Mouse (Mus musculus) gastrocnemius, postnatal 36 days (tissue): ENCODE measurements around the gene Atad3a. TPM values are rescaled to one million over a fixed set of nuclear protein-coding genes. Genes with fewer than 3 reads are reported as not detected.
"Not testable (repeated sequence)": the region's sequence is repeated elsewhere in the genome, so short reads cannot be mapped to it uniquely, and the experiment has no call there.

ENCODE experiments used
- DNase-seq, 2 experiments: peaks; one replicate each; pipeline ENCODE4 v3.0.0; 2022
- intact Hi-C: fragments of 180-260 bp; cut with DNase I; formaldehyde crosslinking; loops from one replicate; pipeline ENCODE4 v1.15.1; 2025
- long read RNA-seq, 2 experiments: library from polyadenylated mRNA; stranded (forward); transcript quantifications; one replicate each; pipeline ENCODE4 v2.0.0; 2021
- total RNA-seq, 2 experiments: library from RNA; stranded (reverse); gene quantifications; 2 replicates each; pipeline ENCODE4 v1.2.3; 2021

Gene Atad3a
- total RNA-seq, result 10 to 100 TPM; 23.7 to 26.6 TPM
- long read RNA-seq, experiment 1, transcript Atad3a-201 (16 exons, 2,413 nt), result major isoform, 10 of 16 reads
- long read RNA-seq, experiment 1, partial matches to known transcripts, result 0 of 16 reads
- long read RNA-seq, experiment 1, other reads (novel, unspliced or antisense), result 6 of 16 reads
- long read RNA-seq, experiment 2, transcript Atad3a-201 (16 exons, 2,413 nt), result major isoform, 25 of 31 reads
- long read RNA-seq, experiment 2, partial matches to known transcripts, result 1 of 31 reads
- long read RNA-seq, experiment 2, other reads (novel, unspliced or antisense), result 5 of 31 reads

DNA sequence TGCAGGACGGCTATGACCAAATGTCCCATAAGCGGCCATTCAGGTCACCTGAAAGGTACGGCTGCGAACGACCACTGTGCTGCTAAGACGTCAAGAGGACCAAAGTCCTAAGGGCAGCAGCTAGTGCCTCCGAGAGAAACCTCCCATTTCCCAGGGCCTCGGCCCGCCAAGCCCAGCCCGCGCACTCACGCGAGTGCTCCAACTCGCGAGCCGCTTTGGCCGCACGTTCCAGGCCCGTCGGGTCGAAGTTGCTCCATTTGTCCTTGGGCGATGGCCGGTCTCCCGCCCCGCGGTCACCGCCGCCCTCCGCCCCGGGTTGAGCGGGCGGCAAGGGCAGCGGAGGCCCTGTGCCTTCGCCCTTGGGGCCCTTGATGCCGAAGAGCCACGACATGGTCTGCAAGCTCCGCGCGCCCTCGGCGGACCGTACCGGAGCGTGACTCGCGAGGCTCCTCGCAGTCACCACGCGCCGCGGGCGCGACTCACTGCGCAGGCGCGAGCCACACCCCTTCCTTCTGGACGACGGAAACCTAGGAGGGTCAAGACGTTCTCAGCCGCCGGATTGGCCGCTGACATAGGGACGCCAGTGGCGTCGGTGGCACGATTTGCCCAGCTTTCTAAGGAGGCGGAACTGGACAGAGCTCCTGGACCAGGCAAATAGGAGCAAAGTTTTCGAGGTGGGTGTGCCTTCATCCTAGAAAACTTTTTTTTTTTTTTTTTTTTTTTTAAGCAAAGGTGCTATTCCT, at the start of gene Atad3a:
Gene Atad3a (minus strand): TSS at position 481 of the 743 bp plus-strand sequence.
- intact Hi-C loops, result no loop called here
- peak; percentile 95 for DNase-seq

DNA sequence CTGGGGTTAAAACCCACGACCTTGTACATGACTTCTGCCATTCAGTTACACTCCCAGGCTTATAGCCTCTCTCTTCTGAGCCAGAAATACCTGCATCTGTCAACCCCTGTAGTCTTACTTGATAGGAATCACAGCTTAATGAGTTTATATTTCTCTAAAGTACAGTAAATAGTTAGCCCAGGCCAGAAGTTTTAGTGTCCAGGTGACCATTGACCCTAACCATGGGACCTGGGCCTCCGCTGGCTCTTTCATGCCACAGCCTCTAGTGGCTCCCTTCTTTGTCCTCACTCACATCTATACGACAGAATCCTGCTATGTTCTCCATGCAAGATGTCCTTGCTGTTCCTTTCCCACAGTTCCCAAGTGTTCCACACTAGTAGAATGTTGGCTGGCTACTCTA, 46.9 kb upstream of the Atad3a start:
- DNase-seq, result no peak
- intact Hi-C loops, result no loop called here

DNA sequence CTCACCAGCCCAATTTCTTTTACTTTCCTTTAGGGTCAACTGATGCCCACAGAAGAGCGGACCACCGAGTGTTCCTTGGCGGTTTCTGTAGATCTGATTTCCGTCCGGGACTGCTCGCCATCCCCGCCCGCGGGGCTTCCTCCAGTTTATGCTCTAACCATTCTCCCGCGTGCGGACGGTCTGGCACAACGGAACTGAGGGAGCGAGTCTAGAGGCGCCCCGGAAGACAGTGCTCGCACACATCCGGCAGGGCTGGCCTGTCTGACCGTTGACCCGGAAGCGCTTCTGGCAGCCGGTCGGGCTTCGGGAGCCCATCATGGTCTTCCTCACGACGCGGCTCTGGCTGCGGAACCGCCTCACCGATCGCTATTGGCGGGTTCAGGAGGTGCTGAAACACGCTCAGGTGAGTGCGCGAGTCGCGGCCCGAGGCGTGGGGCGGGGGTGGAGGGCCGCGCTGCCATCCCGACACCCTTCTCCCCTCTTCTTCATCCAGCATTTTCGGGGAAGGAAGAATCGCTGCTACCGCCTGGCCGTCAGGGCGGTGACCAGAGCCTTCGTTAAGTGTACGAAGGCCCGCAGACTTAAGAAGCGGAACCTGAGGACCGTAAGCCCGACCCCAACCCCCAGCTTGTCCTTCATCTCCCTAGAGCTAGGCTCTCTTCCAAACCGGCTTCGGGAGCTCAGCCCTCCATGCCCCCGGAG, 42.6 kb upstream of the Atad3a start:
- intact Hi-C loops, result no loop called here
- DNase-seq, result peak; percentile 95 to 96

DNA sequence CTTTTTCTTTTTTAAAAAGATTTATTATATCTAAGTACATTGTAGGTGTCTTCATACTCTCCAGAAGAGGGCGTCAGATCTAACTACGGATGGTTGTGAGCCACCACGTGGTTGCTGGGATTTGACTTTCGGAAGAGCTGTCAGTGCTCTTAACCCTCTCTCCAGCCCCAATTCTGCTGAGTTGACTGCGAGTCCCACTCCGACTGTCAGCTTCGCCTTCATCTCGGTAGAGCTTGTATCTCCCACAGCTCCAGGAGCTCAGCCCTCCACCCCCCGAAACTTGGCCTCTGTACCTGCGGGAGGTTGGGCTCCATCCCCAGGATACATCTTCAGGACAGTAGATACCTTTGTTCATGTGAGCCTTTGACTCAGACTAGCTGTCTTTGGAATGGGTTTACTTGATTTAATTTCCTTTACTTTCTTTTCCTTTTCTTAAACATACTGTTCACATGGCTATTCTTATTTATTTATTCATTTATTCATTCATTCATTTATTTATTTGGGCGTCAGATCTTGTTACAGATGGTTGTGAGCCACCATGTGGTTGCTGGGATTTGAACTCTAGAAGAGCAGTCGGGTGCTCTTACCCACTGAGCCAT, 41.9 kb upstream of the Atad3a start, which contains the start of gene Mrpl20:
Gene Mrpl20 (plus strand): TSS at position 138 of the 599 bp plus-strand sequence.
- intact Hi-C loops, result no loop called here
- no peak for DNase-seq

DNA sequence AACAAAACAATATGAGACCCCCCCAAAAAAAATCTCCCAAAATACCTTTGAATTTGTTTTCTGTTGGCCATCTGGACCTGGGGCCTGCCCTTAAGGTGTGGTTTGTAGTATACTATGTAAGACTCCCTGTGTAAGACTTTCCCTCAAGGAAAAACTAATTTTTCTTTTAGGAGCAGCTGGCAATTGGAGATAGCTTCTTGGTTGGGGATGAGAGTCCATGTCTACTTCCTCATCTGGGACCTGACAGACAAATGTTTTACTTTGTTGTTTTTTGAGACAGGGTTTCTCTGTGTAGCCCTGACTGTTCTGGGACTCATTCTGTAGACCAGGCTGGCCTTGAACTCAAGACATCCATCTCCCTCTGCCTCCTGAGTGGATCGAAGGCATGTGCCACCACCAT, 41.2 kb upstream of the Atad3a start:
- intact Hi-C loops, result no loop called here

DNA sequence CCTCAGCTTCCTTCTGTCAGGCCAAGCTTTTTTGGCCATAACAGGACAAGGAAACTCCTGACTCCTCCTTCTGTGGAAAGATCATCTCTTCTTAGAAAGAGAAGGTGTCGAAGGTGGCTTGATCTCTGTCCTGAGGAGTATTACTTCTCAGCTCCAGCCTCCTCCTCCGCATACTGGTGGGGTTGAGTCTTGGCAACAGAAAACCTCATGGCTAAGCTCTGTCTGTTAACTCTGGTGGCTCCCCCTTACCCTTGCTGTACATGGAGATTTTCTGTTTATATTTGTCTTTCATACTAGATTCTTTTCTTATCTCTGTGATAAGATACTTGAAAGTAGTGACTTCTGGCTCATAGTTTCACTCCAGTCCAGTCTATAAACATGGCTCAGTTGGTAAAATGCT, 32.8 kb upstream of the Atad3a start:
- DNase-seq, result no peak
- intact Hi-C loops, result no loop called here

More for the DNA sequence above, 41.2 kb upstream of the Atad3a start:
- DNase-seq, result no peak

DNA sequence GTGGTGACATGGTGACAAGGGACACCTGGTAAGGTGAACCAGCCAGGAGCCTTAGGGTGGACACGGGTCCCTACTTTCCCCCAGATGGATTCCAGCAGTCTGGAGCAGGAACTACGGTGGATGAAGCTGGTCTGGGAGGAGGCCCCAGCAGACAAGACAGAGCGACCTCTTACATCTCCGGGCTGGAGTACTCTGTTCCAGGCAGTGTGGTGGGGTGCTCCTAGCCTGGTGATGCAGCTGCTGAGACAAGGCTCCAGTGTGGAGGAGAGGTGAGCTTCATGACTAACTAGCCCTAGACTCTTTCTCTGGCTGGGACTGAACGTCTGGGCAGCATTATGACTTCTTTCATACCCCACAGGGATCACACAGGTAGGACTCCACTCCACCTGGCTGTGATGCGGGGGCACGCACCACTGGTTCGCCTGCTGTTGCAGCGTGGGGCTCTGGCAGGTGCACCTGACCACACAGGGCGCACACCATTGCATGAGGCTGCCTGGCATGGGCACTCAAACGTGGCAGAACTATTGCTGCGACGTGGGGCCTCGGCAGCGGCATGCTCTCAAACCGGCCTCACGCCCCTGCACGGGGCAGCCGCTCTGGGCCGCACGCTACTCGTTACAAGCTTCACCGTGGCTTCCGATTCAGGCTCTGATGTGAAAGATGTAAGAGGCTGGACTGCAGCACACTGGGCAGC, 30.5 kb upstream of the Atad3a start:
- DNase-seq, result no peak
- intact Hi-C loops, result no loop called here

DNA sequence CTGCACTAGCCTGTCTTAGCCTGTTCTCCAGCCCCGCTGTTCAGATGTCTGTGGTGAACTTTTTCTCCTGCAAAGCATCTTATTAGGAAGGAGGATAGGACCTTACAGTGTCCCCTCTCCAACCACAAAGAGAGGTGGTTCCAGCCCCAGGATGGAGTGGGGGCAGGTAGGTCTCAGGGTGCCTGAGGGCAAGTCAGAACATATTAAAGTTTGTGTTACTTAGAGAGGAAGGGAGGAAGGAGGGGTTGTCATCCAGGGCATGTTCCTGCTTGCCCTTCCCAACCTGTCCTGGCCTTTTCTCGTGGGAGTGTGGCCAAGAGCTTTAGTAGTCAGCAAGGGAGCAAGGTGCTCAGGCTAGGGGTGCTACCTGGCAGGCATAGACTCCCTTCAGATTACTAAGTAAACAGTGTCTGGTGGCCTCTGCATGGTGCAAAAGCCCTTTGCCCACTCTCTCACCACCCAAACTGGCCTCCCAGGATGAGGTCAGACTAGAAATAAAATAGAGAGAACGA, 29.8 kb upstream of the Atad3a start:
- DNase-seq, result no peak
- intact Hi-C loops, result no loop called here

DNA sequence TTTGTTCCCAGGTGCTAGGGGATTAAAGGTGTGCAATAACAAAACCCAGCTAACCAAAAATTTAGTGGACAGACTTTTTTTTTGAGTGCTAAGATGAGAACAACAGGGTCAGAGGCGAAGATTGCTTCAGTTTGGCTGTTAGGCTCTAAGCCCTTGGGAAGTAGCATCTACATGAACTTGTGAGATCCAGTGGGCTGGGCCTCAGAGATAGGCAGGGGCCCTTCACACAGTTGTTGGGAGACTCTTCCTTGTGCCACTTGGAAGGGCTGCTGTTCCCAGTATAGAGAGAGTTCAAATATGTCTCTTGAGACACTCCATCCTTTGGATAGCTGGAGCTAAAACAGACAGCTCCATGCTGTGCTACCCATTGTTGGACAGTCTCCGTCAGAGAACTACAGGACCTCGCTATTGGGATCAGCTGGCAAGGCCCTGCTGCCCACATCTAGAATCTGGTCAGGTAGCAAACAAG, 29.2 kb upstream of the Atad3a start, which contains the start of gene Ankrd65:
Gene Ankrd65 (plus strand): TSS at position 419 of the 469 bp plus-strand sequence.
- DNase-seq, result no peak
- intact Hi-C loops, result no loop called here

DNA sequence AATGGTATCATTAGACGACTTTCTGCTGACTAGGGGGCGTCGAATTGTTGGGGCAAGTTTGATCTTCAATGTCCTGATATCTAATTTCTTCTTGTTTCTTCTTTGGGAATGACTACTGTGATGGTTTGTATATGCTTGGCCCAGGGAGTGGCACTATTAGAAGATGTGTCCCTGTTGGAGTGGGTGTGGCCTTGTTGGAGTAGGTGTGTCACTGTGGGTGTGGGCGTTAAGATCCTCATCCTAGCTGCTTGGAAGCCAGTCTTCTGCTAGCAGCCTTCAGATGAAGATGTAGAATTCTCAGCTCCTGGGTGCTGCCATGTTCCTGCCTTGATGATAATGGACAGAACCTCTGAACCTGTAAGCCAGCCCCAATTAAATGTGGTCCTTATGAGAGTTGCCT, 27.9 kb upstream of the Atad3a start:
- DNase-seq, intact Hi-C loops: not testable (repeated sequence)

DNA sequence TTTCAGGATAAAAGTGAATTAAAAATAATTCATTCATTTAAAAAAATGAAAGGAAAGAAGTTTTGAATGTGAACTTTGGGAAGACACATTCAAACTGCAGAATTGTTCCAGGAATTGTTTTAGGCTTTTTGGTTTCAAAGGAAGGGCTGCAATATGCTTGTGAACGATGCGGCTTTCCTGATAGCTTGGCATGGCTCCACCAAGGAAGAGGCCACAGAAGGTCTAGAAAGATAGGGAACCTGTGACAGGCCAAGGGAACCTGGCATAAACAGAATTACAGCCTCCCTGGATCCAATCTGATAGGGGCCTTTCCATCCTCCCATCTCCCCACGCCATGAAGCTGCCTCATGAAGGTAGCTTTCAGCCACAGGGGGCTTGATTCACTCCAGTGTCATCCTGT, 27.4 kb upstream of the Atad3a start:
- DNase-seq, result no peak

DNA sequence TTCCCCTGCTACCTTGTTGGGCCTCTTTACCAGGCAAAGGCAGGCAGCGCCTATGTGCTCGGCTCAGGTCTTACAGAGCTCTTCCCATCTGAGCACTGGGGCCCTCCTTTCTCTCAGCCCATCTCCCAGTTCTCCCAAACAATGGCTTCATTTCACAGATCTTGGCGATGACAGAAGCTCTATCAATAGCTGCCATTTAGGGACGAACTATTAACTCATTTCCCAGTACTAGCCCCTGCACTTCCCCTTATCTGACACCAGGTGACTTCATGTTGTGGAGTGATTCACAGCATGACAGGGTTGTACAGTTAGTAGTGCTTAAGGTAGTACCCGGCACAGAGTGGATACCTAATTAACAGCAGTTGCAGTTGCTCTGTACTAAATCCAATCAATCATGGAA, 24.9 kb upstream of the Atad3a start, which contains the start of gene Tmem88b:
Gene Tmem88b (minus strand): TSS at position 56 of the 400 bp plus-strand sequence.
- intact Hi-C loops, result no loop called here
- DNase-seq, result no peak

More for the DNA sequence above, 27.4 kb upstream of the Atad3a start:
- intact Hi-C loops, result no loop called here

DNA sequence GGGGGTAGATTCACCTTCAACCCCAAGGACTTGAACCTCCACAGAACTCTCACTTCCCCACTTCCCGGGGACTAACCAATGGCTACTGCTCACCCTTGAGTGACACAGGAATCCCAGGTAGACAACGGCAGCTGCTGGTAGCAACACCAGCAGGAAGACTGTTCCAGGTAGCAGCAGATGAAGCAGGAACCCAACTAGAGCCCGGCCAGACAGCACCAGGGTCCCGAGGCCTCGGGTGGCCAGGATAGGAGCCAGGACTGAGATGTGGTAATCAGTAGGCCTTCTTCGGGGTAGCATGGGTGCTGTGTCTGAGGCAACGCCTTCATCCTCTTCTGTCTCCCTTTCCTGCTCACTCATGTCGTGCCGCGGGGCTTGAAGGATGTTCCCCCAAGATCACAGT, 24.4 kb upstream of the Atad3a start:
- intact Hi-C loops, result no loop called here
- DNase-seq, result no peak

DNA sequence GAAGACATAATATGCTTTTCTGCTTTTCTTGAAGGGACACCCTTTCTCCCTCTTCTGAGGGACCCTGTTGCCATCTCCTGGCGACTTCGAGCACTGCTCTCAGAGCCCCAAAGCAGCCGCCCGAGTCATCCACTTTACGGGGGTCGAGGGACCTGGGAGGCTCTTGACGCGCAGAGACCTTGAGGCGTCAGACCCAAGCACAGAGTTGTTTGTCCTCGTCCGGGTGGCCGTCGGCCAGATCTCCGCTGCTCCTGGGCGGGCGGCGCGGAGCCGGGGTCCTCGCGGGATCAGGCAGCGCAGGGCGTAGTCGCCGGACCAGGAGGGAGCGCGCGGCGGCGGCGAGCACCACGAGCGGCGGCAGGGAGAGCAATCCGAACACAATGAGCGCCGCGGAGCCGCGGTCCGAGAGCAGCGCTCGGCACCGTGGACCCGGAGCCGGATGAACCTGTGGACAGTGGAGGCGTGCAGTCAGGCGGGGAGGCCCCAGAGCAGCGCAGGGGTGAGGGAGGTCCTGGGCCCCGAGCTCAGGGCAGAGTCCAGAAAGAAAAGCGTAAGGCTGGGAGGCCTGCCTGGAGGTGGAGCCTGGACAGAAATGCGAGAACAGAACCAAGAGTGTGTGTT, 23.3 kb upstream of the Atad3a start:
- intact Hi-C loops, result no loop called here
- DNase-seq, result peak; percentile 69 to 85

DNA sequence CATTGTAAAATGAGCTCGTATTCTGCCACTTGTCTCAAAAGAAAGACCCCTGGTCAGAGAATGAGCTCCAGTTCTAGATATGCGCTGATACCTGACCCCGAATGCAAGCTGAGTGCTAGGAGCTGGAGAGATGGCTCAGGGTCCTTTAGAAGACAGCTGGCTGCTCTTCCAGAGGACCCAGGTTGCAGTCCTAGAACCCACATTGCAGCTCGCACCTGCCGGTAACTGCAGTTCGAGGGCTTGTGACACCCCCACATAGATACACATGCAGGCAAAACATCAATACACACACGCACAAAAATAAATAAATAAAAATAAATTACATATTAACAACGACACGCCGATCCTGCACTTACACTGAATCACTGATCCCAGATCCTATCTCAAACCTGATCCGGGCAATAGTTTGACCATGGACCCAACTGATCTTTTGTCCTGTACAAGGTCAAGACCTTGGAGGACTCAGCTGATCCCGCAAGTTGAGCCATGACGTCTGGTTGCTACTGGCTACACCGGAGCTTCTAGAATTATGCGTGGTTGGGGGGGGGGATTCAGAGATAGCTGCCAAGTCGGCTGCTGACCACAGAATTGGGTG, 22.7 kb upstream of the Atad3a start:
- intact Hi-C loops, result loop anchor here (1.0 kb wide), 1 partner anchor 13 kb away; no protein-coding TSS in a partner anchor
- no peak for DNase-seq

DNA sequence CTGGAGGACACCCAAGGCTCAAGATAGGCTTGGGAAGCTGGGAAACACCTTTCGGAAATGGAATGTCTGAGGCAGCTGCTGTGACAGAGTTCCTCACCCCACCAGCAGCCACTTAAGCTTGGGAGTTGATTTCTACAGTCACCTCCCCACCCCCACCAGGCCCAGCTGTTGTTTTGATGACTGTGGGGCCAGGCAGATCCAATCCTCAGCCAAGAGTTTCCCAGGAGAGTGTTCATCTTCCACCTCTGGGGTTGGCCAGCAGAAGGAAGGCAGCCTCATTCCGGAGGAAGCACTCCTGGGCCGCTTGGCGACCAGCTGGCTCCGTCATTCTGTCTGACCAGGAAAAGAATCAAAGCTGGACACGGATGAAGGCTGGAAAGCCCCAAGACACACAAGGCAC, 20.0 kb upstream of the Atad3a start:
- peak; percentile 79 to 87 for DNase-seq
- intact Hi-C loops, result no loop called here

DNA sequence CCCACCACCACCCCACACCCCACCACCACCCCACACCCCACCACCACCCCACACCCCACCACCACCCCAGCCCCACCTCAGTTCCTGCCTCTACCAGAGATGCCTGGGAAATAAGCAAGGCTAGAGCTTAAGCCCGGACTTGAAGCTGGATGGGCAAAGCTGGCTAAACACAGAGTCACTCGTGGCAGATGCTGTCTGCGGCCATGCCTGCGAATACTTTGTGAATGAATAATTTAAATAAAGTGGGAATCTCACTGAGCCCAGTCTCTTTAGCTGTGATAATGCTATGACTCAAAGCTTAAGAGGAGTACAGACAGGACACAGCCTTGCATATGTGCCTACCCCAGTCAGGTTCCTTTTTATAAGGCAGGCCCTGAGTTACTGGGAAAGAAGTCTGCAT, 18.6 kb upstream of the Atad3a start:
- DNase-seq, result no peak
- intact Hi-C loops, result no loop called here

DNA sequence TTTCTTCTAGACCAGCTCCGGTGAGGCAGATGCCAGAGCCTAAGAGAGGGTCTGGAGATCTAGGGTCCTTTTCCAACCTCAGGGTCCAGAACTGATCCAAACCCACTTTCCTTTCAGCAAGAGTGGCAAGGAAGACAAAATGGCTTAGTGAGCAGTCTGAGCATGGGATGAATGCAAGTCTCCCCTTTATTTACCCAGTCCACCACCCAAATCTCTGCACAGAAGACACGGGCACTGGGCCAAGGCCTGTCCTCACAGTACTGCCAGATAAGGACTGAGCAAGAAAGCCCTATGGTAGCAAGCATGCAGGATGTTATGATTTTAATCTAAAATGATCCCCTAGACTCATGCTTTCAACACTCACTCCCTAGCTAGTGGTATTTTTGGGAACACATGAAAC, 16.9 kb upstream of the Atad3a start:
- intact Hi-C loops, result no loop called here
- DNase-seq, result no peak
